Mouse (Mus musculus) forebrain, embryonic 12.5 days (tissue): ENCODE data around the gene Mrpl27. TPM values are rescaled to one million over a fixed set of nuclear protein-coding genes. Genes with fewer than 3 reads are reported as not detected.

Source experiments
- ATAC-seq: fragments of 200-750 bp; cut with Nextera tagmentation; 2 replicates; pipeline ENCODE4 v1.8.0; 2017; ENCODE audit warnings: moderate TSS enrichment; ENCODE audit not compliant: low FRiP score
- H3K27ac ChIP-seq: fragments of 300-500 bp; sonication (generic); 2 replicates; pipeline ENCODE4 v1.5.1; 2016; ENCODE audit warnings: mild to moderate bottlenecking
- H3K27me3 ChIP-seq: fragments of 300-500 bp; sonication (generic); 2 replicates; pipeline ENCODE4 v1.6.1; 2016; ENCODE audit warnings: mild to moderate bottlenecking
- H3K36me3 ChIP-seq: fragments of 300-500 bp; sonication (generic); replicated peaks from 2 replicates; pipeline ENCODE4 v1.6.1; 2016; ENCODE audit warnings: mild to moderate bottlenecking
- H3K4me1 ChIP-seq: fragments of 300-500 bp; sonication (generic); 2 replicates; pipeline ENCODE4 v1.6.1; 2016
- H3K4me2 ChIP-seq: fragments of 300-500 bp; sonication (generic); 2 replicates; pipeline ENCODE4 v1.6.1; 2016; ENCODE audit warnings: mild to moderate bottlenecking, moderate library complexity
- H3K4me3 ChIP-seq: fragments of 300-500 bp; sonication (generic); replicated peaks from 2 replicates; pipeline ENCODE4 v1.5.1; 2016; ENCODE audit warnings: mild to moderate bottlenecking
- H3K9ac ChIP-seq: fragments of 300-500 bp; sonication (generic); 2 replicates; pipeline ENCODE4 v1.6.1; 2016; ENCODE audit warnings: mild to moderate bottlenecking
- H3K9me3 ChIP-seq: fragments of 300-500 bp; sonication (generic); 2 replicates; pipeline ENCODE4 v1.6.1; 2016
- WGBS: fragments of 180-500 bp; shearing (Covaris S2); methylation state at CpG from one replicate; pipeline ENCODE4 v1.1.7; 2016; 5-methylcytosine and 5-hydroxymethylcytosine counted together
- polyA plus RNA-seq: library from polyadenylated mRNA; unstranded; fragments of >200 nt; fragmentation: Nextera tagmentation; extraction: Ambion mirVana; gene quantifications from 2 replicates; pipeline ENCODE4 v1.2.1, GENCODE M21; 2016

Gene Mrpl27
- polyA plus RNA-seq, 1 experiment from 2014 or later, result 125 TPM

DNA sequence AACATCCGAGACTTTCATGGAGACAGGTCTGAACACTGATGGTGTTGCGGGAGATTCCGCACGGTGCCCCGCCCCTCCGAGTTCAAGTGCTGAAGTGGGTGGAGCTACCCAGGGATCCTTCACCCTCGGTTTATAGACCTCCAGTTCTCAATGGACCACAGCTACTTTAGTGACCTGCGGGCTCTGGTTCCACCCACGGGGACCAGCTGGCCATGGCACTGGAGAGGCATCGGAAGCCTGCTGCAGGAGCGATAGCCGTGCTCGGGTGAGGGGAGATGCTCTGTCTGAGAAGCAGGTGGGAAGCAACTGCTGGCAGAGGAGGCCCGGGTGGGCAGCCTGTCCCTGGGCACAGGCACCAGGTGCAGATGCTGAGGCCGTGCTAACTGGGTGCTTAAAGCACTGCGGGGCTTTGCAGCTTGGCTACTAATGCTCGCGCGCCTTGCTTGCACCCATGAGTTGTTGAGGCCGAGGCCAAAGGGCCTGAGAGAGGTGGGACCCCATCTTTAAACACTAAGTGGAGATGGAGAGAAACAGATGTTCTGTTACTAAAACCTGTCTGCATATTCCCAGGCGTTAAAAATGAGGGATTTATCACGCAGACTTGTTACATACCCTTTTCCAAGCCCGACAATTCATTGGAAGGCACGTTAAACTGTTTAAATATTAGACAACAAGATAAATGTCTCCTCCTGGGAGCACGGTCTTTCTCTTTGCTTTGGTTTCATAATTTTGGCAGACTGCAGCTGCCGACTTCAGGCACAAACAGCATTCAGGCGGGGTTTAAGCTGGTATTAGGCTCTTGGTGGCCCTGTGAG, 48.0 kb downstream of the Mrpl27 start:
- Histone ChIP-seq H3K36me3 (no peaks in the 10 kb centered on the region), H3K4me3 (no peak overlapping the region), H3K4me2 (no peak overlapping the region), H3K9ac (no peak overlapping the region), H3K27me3 (no peaks in the 10 kb centered on the region), H3K9me3 (no peaks in the 10 kb centered on the region), H3K4me1 (peaks cover 9% of the 10 kb centered on the region; the same call in 1 of the 2 replicates), H3K27ac (no peak overlapping the region)
- 67% methylated on average over 27 of the region's 27 CpGs for WGBS
- no peak for ATAC-seq

DNA sequence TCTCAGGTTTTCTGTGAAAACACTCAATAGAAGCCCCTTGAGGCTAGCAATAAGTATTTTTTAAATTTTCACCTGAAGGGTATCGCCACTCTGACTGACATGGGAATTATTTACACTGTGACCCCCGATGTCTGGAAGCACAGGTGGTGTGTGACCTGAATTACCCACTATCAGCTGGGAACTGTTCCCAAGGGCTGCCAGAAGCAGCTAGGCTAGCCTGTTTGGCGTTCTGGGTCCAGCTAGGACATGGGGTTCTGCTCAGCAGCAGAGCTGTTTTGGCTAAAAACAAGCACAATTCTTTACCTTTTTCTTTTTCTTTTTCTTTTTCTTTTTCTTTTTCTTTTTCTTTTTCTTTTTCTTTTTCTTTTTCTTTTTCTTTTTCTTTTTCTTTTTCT, 48.6 kb downstream of the Mrpl27 start:
- Histone ChIP-seq H3K9ac (no peak overlapping the region), H3K27ac (no peak overlapping the region), H3K27me3 (no peaks in the 10 kb centered on the region), H3K36me3 (no peaks in the 10 kb centered on the region), H3K4me3 (no peak overlapping the region), H3K9me3 (no peaks in the 10 kb centered on the region), H3K4me2 (no peak overlapping the region), H3K4me1 (peaks cover 9% of the 10 kb centered on the region; the same call in 1 of the 2 replicates)
- 66% methylated on average over 3 of the region's 3 CpGs for WGBS
- ATAC-seq, result no peak

DNA sequence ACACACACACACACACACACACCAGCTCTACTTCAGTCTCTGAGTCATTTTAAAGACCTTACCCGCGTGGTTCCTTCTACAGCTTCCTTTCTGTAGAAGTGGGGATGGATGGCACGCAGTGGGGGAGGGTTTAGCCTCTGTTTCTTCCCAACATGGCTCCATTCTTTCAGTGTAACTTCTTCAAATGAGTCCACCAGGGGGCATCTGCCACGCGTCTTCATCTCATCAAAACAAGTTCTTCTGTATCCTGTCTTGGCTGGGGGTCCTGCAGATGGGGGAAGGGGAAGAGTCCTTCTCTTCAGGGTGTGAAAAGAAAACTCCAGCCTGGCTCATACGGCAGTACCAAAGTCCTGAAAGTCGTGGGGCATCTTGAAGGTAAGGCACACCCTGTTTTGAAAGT, 50.5 kb downstream of the Mrpl27 start:
- Histone ChIP-seq H3K36me3 (no peaks in the 10 kb centered on the region), H3K4me1 (0 out of 2 replicates have a peak, but pooled peaks cover 3% of the 10 kb centered on the region), H3K4me3 (no peak overlapping the region), H3K9me3 (no peaks in the 10 kb centered on the region), H3K27ac (no peak overlapping the region), H3K27me3 (no peaks in the 10 kb centered on the region), H3K4me2 (no peak overlapping the region), H3K9ac (no peak overlapping the region)
- 42% methylated on average over 7 of the region's 7 CpGs for WGBS
- no peak for ATAC-seq

DNA sequence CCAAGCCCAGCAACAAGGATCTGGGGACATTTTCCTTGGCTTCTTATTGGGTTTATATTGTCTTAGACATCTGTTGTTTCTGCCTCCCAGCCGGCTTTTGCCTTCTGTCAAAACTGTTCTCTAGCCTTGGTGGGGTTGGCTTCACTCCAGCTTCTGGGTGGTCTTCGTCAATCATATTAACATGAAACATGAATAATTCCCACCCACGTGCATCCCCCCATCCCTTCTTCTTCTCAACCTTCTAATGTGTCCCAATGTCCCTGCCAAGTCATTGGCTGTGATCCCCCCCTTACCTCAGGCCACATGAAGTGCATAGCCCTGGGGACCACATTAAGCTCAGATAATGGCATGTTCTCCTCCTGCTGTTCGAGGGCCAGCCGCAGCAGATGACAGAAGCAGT, 50.9 kb downstream of the Mrpl27 start, which contains the start of gene Gm11541:
TSS of gene Gm11541 (minus strand) at position 28 of the 400 bp plus-strand sequence.
- Histone ChIP-seq H3K9me3 (no peaks in the 10 kb centered on the region), H3K27me3 (no peaks in the 10 kb centered on the region), H3K4me2 (no peak within 1 kb of the TSS), H3K4me1 (0 out of 2 replicates have a peak, but pooled peaks cover 3% of the 10 kb centered on the region), H3K27ac (no peak within 1 kb of the TSS), H3K36me3 (no peaks in the 10 kb centered on the region), H3K9ac (no peak within 1 kb of the TSS), H3K4me3 (no peak within 1 kb of the TSS)
- ATAC-seq, result no peak
- 82% methylated on average over 5 of the region's 5 CpGs for WGBS

Other genes with a start within 250 kb of the Mrpl27 start
- gene Cacna1g, start 179.6 kb upstream of the Mrpl27 start, polyA plus RNA-seq, result 9.6 and 12.1 TPM in 2 replicates
- 0.19 and 0.26 TPM in 2 replicates for gene Spata20, start 167.6 kb upstream of the Mrpl27 start, polyA plus RNA-seq
- gene Epn3, start 153.8 kb upstream of the Mrpl27 start, polyA plus RNA-seq, result 0.52 and 0.97 TPM in 2 replicates
- gene Mycbpap, start 132.0 kb upstream of the Mrpl27 start, polyA plus RNA-seq, result 3.7 and 3.8 TPM in 2 replicates
- gene Rsad1, start 104.5 kb upstream of the Mrpl27 start, polyA plus RNA-seq, result 2.8 and 3.0 TPM in 2 replicates
- 0.69 TPM in 1 of 2 replicates, not detected in the other for gene Chad, start 88.7 kb upstream of the Mrpl27 start, polyA plus RNA-seq
- 3.5 and 4.0 TPM in 2 replicates for gene Acsf2, start 51.9 kb upstream of the Mrpl27 start, polyA plus RNA-seq
- gene Lrrc59, start 24.0 kb upstream of the Mrpl27 start, polyA plus RNA-seq, result 218 and 229 TPM in 2 replicates
- 40.5 and 43.6 TPM in 2 replicates for gene Eme1, start 197 bp downstream of the Mrpl27 start, polyA plus RNA-seq
- 13.6 and 17.4 TPM in 2 replicates for gene Xylt2, start 23.7 kb downstream of the Mrpl27 start, polyA plus RNA-seq
- not detected in 2 replicates for gene Gm11541, start 50.7 kb downstream of the Mrpl27 start, polyA plus RNA-seq
- 0.27 TPM in 1 of 2 replicates, not detected in the other for gene Cdc34b, start 88.0 kb downstream of the Mrpl27 start, polyA plus RNA-seq
- gene Tmem92, start 128.9 kb downstream of the Mrpl27 start, polyA plus RNA-seq, result not detected in 2 replicates